Mouse (Mus musculus) ES-Bruce4 (cell line): ENCODE results near the gene Dhdh.

ENCODE experiments used
- CTCF ChIP-seq: IDR thresholded peaks from one replicate; pipeline ENCODE4 v1.8.1; 2011; ENCODE audit warnings: low read depth, low read length
- EP300 ChIP-seq: IDR thresholded peaks from 2 replicates; pipeline ENCODE4 v1.6.1; 2011; ENCODE audit warnings: low read depth, low read length; ENCODE audit not compliant: insufficient read depth
- POLR2A ChIP-seq: IDR thresholded peaks from one replicate; pipeline ENCODE4 v1.8.1; 2011; ENCODE audit warnings: low read length; ENCODE audit not compliant: insufficient read depth

GRCm38 (mm10) chr7:45489578-45489977, 973 bp upstream of the Dhdh start:
- TF ChIP-seq CTCF (no peak), POLR2A (no peak), EP300 (no peak)
